Mouse (Mus musculus) forebrain, embryonic 16.5 days (tissue): ENCODE measurements around the gene Carnmt1. TPM values are rescaled to one million over a fixed set of nuclear protein-coding genes. Genes with fewer than 3 reads are reported as not detected.
A peak's percentile ranks its signal among the peaks of the same experiment; 100 is the strongest.

ENCODE experiments used
- ATAC-seq: fragments of 200-750 bp; cut with Nextera tagmentation; 2 replicates; pipeline ENCODE4 v1.8.0; 2017; ENCODE audit warnings: mild to moderate bottlenecking, moderate library complexity
- H3K27ac ChIP-seq: fragments of 300-500 bp; sonication (generic); 2 replicates; pipeline ENCODE4 v1.5.1; 2014; ENCODE audit warnings: low read length, control low read depth
- H3K27me3 ChIP-seq: fragments of 300-500 bp; sonication (generic); replicated peaks from 2 replicates; pipeline ENCODE4 v1.6.1; 2014; ENCODE audit warnings: low read length; ENCODE audit not compliant: control insufficient read depth, insufficient read depth
- H3K36me3 ChIP-seq: fragments of 300-500 bp; sonication (generic); 2 replicates; pipeline ENCODE4 v1.6.1; 2014; ENCODE audit not compliant: control insufficient read depth, insufficient read depth
- H3K4me1 ChIP-seq: fragments of 300-500 bp; sonication (generic); replicated peaks from 2 replicates; pipeline ENCODE4 v1.6.1; 2014; ENCODE audit warnings: low read length; ENCODE audit not compliant: control insufficient read depth, insufficient read depth
- H3K4me2 ChIP-seq: fragments of 300-500 bp; sonication (generic); 2 replicates; pipeline ENCODE4 v1.6.1; 2014; ENCODE audit warnings: mild to moderate bottlenecking, low read length, control low read depth
- H3K4me3 ChIP-seq: fragments of 300-500 bp; sonication (generic); replicated peaks from 2 replicates; pipeline ENCODE4 v1.5.1; 2014; ENCODE audit warnings: mild to moderate bottlenecking, low read length, control low read depth
- H3K9ac ChIP-seq: fragments of 300-500 bp; sonication (generic); replicated peaks from 2 replicates; pipeline ENCODE4 v1.6.1; 2014; ENCODE audit warnings: low read depth, low read length, control low read depth
- H3K9me3 ChIP-seq: fragments of 300-500 bp; sonication (generic); 2 replicates; pipeline ENCODE4 v1.6.1; 2016; ENCODE audit warnings: low read length; ENCODE audit not compliant: control insufficient read depth
- WGBS: fragments of 180-500 bp; shearing (Covaris S2); extraction: QIAGEN DNeasy Blood & Tissue Kit; methylation state at CpG from one replicate; pipeline ENCODE4 v1.1.7; 2014; 5-methylcytosine and 5-hydroxymethylcytosine counted together
- polyA plus RNA-seq: library from polyadenylated mRNA; unstranded; fragments of >200 nt; fragmentation: Nextera tagmentation; extraction: Ambion mirVana; gene quantifications from 2 replicates; pipeline ENCODE4 v1.2.1, GENCODE M21; 2015

The Carnmt1 gene
- 11.1 and 14.4 TPM in 2 replicates for polyA plus RNA-seq

- under 1% methylated on average over 47 of the region's 58 CpGs for WGBS
- H3K9me3 ChIP-seq = no peaks in the 10 kb centered on the region
Observed at GRCm38 (mm10) chr19:18670608-18671007, at the start of gene Carnmt1. Carnmt1 (plus strand) TSS chr19:18670764.

GRCm38 (mm10) chr19:18623894-18624293 lies 46.7 kb upstream of the Carnmt1 start:
- WGBS = 88% methylated on average over 2 of the region's 2 CpGs

More at GRCm38 (mm10) chr19:18670608-18671007, at the start of gene Carnmt1:
- H3K4me1 ChIP-seq = peaks cover 23% of the 10 kb centered on the region
- ATAC-seq = peak; percentile 98
- H3K36me3 ChIP-seq = no peaks in the 10 kb centered on the region
- H3K27me3 ChIP-seq = no peaks in the 10 kb centered on the region
- H3K4me2 ChIP-seq = peak within 1 kb of the TSS; percentile 85
- H3K9ac ChIP-seq = peak within 1 kb of the TSS; percentile 84
- H3K27ac ChIP-seq = peak within 1 kb of the TSS; percentile 68
- peak within 1 kb of the TSS; percentile 91 for H3K4me3 ChIP-seq

GRCm38 (mm10) chr19:18629589-18629988 lies 41.0 kb upstream of the Carnmt1 start:
- H3K4me1 ChIP-seq = peaks cover 7% of the 10 kb centered on the region; the same call in 1 of the 2 replicates
- no peaks in the 10 kb centered on the region for H3K9me3 ChIP-seq
- 54% methylated on average over 1 of the region's 1 CpGs for WGBS
- no peak overlapping the region for H3K4me3 ChIP-seq
- no peak overlapping the region for H3K9ac ChIP-seq
- no peak overlapping the region for H3K4me2 ChIP-seq
- ATAC-seq = no peak
- H3K36me3 ChIP-seq = no peaks in the 10 kb centered on the region
- H3K27me3 ChIP-seq = no peaks in the 10 kb centered on the region
- no peak overlapping the region for H3K27ac ChIP-seq

More at GRCm38 (mm10) chr19:18623894-18624293, 46.7 kb upstream of the Carnmt1 start:
- Histone ChIP-seq H3K36me3 (no peaks in the 10 kb centered on the region), H3K27me3 (no peaks in the 10 kb centered on the region), H3K4me1 (no peaks in the 10 kb centered on the region), H3K9ac (no peak overlapping the region), H3K4me3 (no peak overlapping the region), H3K4me2 (no peak overlapping the region), H3K27ac (no peak overlapping the region), H3K9me3 (no peaks in the 10 kb centered on the region)
- no peak for ATAC-seq

GRCm38 (mm10) chr19:18630221-18631119 lies 40.1 kb upstream of the Carnmt1 start:
- 8% methylated on average over 17 of the region's 17 CpGs for WGBS
- peaks cover 7% of the 10 kb centered on the region; the same call in 1 of the 2 replicates for H3K4me1 ChIP-seq
- H3K27me3 ChIP-seq = no peaks in the 10 kb centered on the region
- no peaks in the 10 kb centered on the region for H3K36me3 ChIP-seq
- peak overlapping the region; percentile 98 for H3K4me2 ChIP-seq
- ATAC-seq = no peak
- H3K9me3 ChIP-seq = no peaks in the 10 kb centered on the region
- peak overlapping the region; percentile 78 for H3K4me3 ChIP-seq
- peak overlapping the region; percentile 63; the same call in 1 of the 2 replicates for H3K9ac ChIP-seq
- no peak overlapping the region for H3K27ac ChIP-seq

- H3K4me2 ChIP-seq = peak overlapping the region; percentile 98
- H3K4me3 ChIP-seq = peak overlapping the region; percentile 78
- peaks cover 7% of the 10 kb centered on the region; the same call in 1 of the 2 replicates for H3K4me1 ChIP-seq
- H3K9ac ChIP-seq = peak overlapping the region; percentile 63
- peak; percentile 62 for ATAC-seq
- no peaks in the 10 kb centered on the region for H3K36me3 ChIP-seq
- no peaks in the 10 kb centered on the region for H3K27me3 ChIP-seq
- H3K27ac ChIP-seq = no peak overlapping the region
- H3K9me3 ChIP-seq = no peaks in the 10 kb centered on the region
- under 1% methylated on average over 40 of the region's 40 CpGs for WGBS
Observed at GRCm38 (mm10) chr19:18631161-18631643, 39.4 kb upstream of the Carnmt1 start.

GRCm38 (mm10) chr19:18631644-18632219 lies 38.8 kb upstream of the Carnmt1 start, which contains the start of the genes Ostf1 and Nmrk1:
Ostf1 (minus strand) TSS chr19:18631823.
Nmrk1 (plus strand) TSS chr19:18631950.
- ATAC-seq = peak; percentile 99
- Histone ChIP-seq H3K27ac (no peak within 1 kb of the TSS), H3K9me3 (no peaks in the 10 kb centered on the region), H3K9ac (peak within 1 kb of the TSS; percentile 63), H3K4me1 (peaks cover 7% of the 10 kb centered on the region; the same call in 1 of the 2 replicates), H3K4me2 (peak within 1 kb of the TSS; percentile 98), H3K4me3 (peak within 1 kb of the TSS; percentile 78), H3K27me3 (no peaks in the 10 kb centered on the region), H3K36me3 (no peaks in the 10 kb centered on the region)
- WGBS = 1% methylated on average over 51 of the region's 51 CpGs

- no peak for ATAC-seq
Observed at GRCm38 (mm10) chr19:18632231-18633185, 38.1 kb upstream of the Carnmt1 start.

GRCm38 (mm10) chr19:18637954-18638353 lies 32.6 kb upstream of the Carnmt1 start:
- no peak overlapping the region for H3K4me2 ChIP-seq
- no peak overlapping the region for H3K4me3 ChIP-seq
- H3K27ac ChIP-seq = no peak overlapping the region
- no peaks in the 10 kb centered on the region for H3K36me3 ChIP-seq
- no peak overlapping the region for H3K9ac ChIP-seq
- H3K27me3 ChIP-seq = no peaks in the 10 kb centered on the region
- whole genome bisulfite sequencing = 86% methylated on average over 5 of the region's 5 CpGs
- no peak for ATAC-seq
- no peaks in the 10 kb centered on the region for H3K4me1 ChIP-seq
- no peaks in the 10 kb centered on the region for H3K9me3 ChIP-seq

More at GRCm38 (mm10) chr19:18632231-18633185, 38.1 kb upstream of the Carnmt1 start:
- H3K4me3 ChIP-seq = peak overlapping the region; percentile 78
- no peak overlapping the region for H3K27ac ChIP-seq
- H3K4me2 ChIP-seq = peak overlapping the region; percentile 98
- peaks cover 7% of the 10 kb centered on the region; the same call in 1 of the 2 replicates for H3K4me1 ChIP-seq
- H3K27me3 ChIP-seq = no peaks in the 10 kb centered on the region
- no peaks in the 10 kb centered on the region for H3K36me3 ChIP-seq
- WGBS = 66% methylated on average over 13 of the region's 13 CpGs
- H3K9ac ChIP-seq = peak overlapping the region; percentile 63; the same call in 1 of the 2 replicates
- no peaks in the 10 kb centered on the region for H3K9me3 ChIP-seq
